Mouse (Mus musculus): Measurements from ENCODE around the gene P2rx5. TPM values are rescaled to one million over a fixed set of nuclear protein-coding genes. Genes with fewer than 3 reads are reported as not detected.

P2rx5 gene
- polyA plus RNA-seq, 1 experiment, result 8.7 TPM

GRCm38 (mm10) chr11:73137116-73137515 lies 23.1 kb upstream of the P2rx5 start:
- TF ChIP-seq CTCF (conservative IDR thresholded peaks at IDR 0.05; ENCODE audit: insufficient read depth, insufficient read length, low read depth, low read length), result no peak
- no peak for TF ChIP-seq POLR2A (IDR thresholded peaks at IDR 0.05; ENCODE audit: low read depth, low read length)
- DNase-seq, result peak; percentile 23
- H3K27ac ChIP-seq (ENCODE audit: insufficient read depth, low read depth, low read length), result no peak overlapping the region
- no peaks in the 10 kb centered on the region for H3K27me3 ChIP-seq (replicated peaks; ENCODE audit: control insufficient read depth, insufficient read depth, low read length)
- 7% methylated on average over 11 of the region's 11 CpGs for WGBS
- no peaks in the 10 kb centered on the region for H3K36me3 ChIP-seq (ENCODE audit: control insufficient read depth, insufficient read depth, low read length)
- 0 out of 2 replicates have a peak, but pooled peaks cover 3% of the 10 kb centered on the region for H3K4me1 ChIP-seq (ENCODE audit: control insufficient read depth, insufficient read depth, low read length)
- peak overlapping the region; percentile 64 for H3K4me3 ChIP-seq (ENCODE audit: insufficient read depth, low read depth, low read length)

- peak within 1 kb of the TSS; percentile 64 for H3K4me3 ChIP-seq (ENCODE audit: insufficient read depth, low read depth, low read length)
- H3K27me3 ChIP-seq (replicated peaks; ENCODE audit: control insufficient read depth, insufficient read depth, low read length), result no peaks in the 10 kb centered on the region
- TF ChIP-seq POLR2A (IDR thresholded peaks at IDR 0.05; ENCODE audit: low read depth, low read length) (no peak), CTCF (conservative IDR thresholded peaks at IDR 0.05; ENCODE audit: insufficient read depth, insufficient read length, low read depth, low read length) (peak; percentile 84)
- H3K36me3 ChIP-seq (ENCODE audit: control insufficient read depth, insufficient read depth, low read length), result no peaks in the 10 kb centered on the region
- peak; percentile 94 for DNase-seq
- WGBS, result under 1% methylated on average over 84 of the region's 84 CpGs
- H3K27ac ChIP-seq (ENCODE audit: insufficient read depth, low read depth, low read length), result no peak within 1 kb of the TSS
- H3K4me1 ChIP-seq (ENCODE audit: control insufficient read depth, insufficient read depth, low read length), result 0 out of 2 replicates have a peak, but pooled peaks cover 3% of the 10 kb centered on the region
Observed at GRCm38 (mm10) chr11:73137591-73138501, 22.4 kb upstream of the P2rx5 start, which contains the start of gene Haspin. Gene Haspin, minus strand, starts transcription at chr11:73138294.

- Histone ChIP-seq H3K4me3 (ENCODE audit: insufficient read depth, low read depth, low read length) (no peak overlapping the region), H3K27me3 (replicated peaks; ENCODE audit: control insufficient read depth, insufficient read depth, low read length) (no peaks in the 10 kb centered on the region), H3K36me3 (ENCODE audit: control insufficient read depth, insufficient read depth, low read length) (no peaks in the 10 kb centered on the region), H3K27ac (ENCODE audit: insufficient read depth, low read depth, low read length) (peak overlapping the region; percentile 89), H3K4me1 (ENCODE audit: control insufficient read depth, insufficient read depth, low read length) (peaks cover 2% of the 10 kb centered on the region; the same call in 1 of the 2 replicates)
- 84% methylated on average over 1 of the region's 1 CpGs for WGBS
- DNase-seq, result peak; percentile 73
- TF ChIP-seq POLR2A (IDR thresholded peaks at IDR 0.05; ENCODE audit: low read depth, low read length), result no peak
- no peak for TF ChIP-seq CTCF (conservative IDR thresholded peaks at IDR 0.05; ENCODE audit: insufficient read depth, insufficient read length, low read depth, low read length)
Observed at GRCm38 (mm10) chr11:73144261-73144681, 15.9 kb upstream of the P2rx5 start.

- no peaks in the 10 kb centered on the region for H3K27me3 ChIP-seq (replicated peaks; ENCODE audit: control insufficient read depth, insufficient read depth, low read length)
- no peak overlapping the region for H3K4me3 ChIP-seq (ENCODE audit: insufficient read depth, low read depth, low read length)
- DNase-seq, result peak; percentile 60
- no peak for TF ChIP-seq POLR2A (IDR thresholded peaks at IDR 0.05; ENCODE audit: low read depth, low read length)
- TF ChIP-seq CTCF (conservative IDR thresholded peaks at IDR 0.05; ENCODE audit: insufficient read depth, insufficient read length, low read depth, low read length), result no peak
- H3K27ac ChIP-seq (ENCODE audit: insufficient read depth, low read depth, low read length), result peak overlapping the region; percentile 79; the same call in 1 of the 2 replicates
- H3K36me3 ChIP-seq (ENCODE audit: control insufficient read depth, insufficient read depth, low read length), result no peaks in the 10 kb centered on the region
- peaks cover 2% of the 10 kb centered on the region; the same call in 1 of the 2 replicates for H3K4me1 ChIP-seq (ENCODE audit: control insufficient read depth, insufficient read depth, low read length)
- whole genome bisulfite sequencing, result 49% methylated on average over 11 of the region's 11 CpGs
Observed at GRCm38 (mm10) chr11:73146026-73146974, 13.9 kb upstream of the P2rx5 start.

- no peak for DNase-seq
- H3K4me3 ChIP-seq (ENCODE audit: insufficient read depth, low read depth, low read length), result no peak overlapping the region
- H3K27ac ChIP-seq (ENCODE audit: insufficient read depth, low read depth, low read length), result peak overlapping the region; percentile 36; the same call in 1 of the 2 replicates
- no peaks in the 10 kb centered on the region for H3K36me3 ChIP-seq (ENCODE audit: control insufficient read depth, insufficient read depth, low read length)
- no peak for TF ChIP-seq POLR2A (IDR thresholded peaks at IDR 0.05; ENCODE audit: low read depth, low read length)
- TF ChIP-seq CTCF (conservative IDR thresholded peaks at IDR 0.05; ENCODE audit: insufficient read depth, insufficient read length, low read depth, low read length), result no peak
- peaks cover 2% of the 10 kb centered on the region; the same call in 1 of the 2 replicates for H3K4me1 ChIP-seq (ENCODE audit: control insufficient read depth, insufficient read depth, low read length)
- no peaks in the 10 kb centered on the region for H3K27me3 ChIP-seq (replicated peaks; ENCODE audit: control insufficient read depth, insufficient read depth, low read length)
- WGBS, result 57% methylated on average over 7 of the region's 7 CpGs
Observed at GRCm38 (mm10) chr11:73146975-73147365, 13.3 kb upstream of the P2rx5 start.

- DNase-seq, result no peak
- Histone ChIP-seq H3K4me3 (ENCODE audit: insufficient read depth, low read depth, low read length) (no peak overlapping the region), H3K4me1 (ENCODE audit: control insufficient read depth, insufficient read depth, low read length) (peaks cover 2% of the 10 kb centered on the region; the same call in 1 of the 2 replicates), H3K27ac (ENCODE audit: insufficient read depth, low read depth, low read length) (no peak overlapping the region), H3K27me3 (replicated peaks; ENCODE audit: control insufficient read depth, insufficient read depth, low read length) (no peaks in the 10 kb centered on the region), H3K36me3 (ENCODE audit: control insufficient read depth, insufficient read depth, low read length) (no peaks in the 10 kb centered on the region)
- TF ChIP-seq CTCF (conservative IDR thresholded peaks at IDR 0.05; ENCODE audit: insufficient read depth, insufficient read length, low read depth, low read length), result no peak
- TF ChIP-seq POLR2A (IDR thresholded peaks at IDR 0.05; ENCODE audit: low read depth, low read length), result no peak
- WGBS, result 86% methylated on average over 9 of the region's 9 CpGs
Observed at GRCm38 (mm10) chr11:73148209-73148608, 12.0 kb upstream of the P2rx5 start.

Data from kidney, adult 2 months (tissue).